Mouse (Mus musculus) adrenal gland, postnatal 14 days (tissue): ENCODE measurements around the gene Iqcf4. TPM values are rescaled to one million over a fixed set of nuclear protein-coding genes. Genes with fewer than 3 reads are reported as not detected.

Experiments used
- total RNA-seq: library from RNA; stranded (reverse); gene quantifications from 2 replicates; pipeline ENCODE4 v1.2.3, GENCODE M21; 2021

Iqcf4 gene
- total RNA-seq, 1 experiment from 2014 or later, result not detected

Other genes with a start within 250 kb of the Iqcf4 start
- 21.1 and 26.0 TPM in 2 replicates for gene Dusp7, start 202.4 kb downstream of the Iqcf4 start, total RNA-seq
- gene Rpl29, start 141.5 kb downstream of the Iqcf4 start, total RNA-seq, result 490 and 599 TPM in 2 replicates
- gene Acy1, start 132.7 kb downstream of the Iqcf4 start, total RNA-seq, result 14.2 and 20.2 TPM in 2 replicates
- gene Abhd14b, start 123.5 kb downstream of the Iqcf4 start, total RNA-seq, result 23.6 and 33.1 TPM in 2 replicates
- 17.1 and 18.4 TPM in 2 replicates for gene Abhd14a, start 123.3 kb downstream of the Iqcf4 start, total RNA-seq
- gene Pcbp4, start 117.7 kb downstream of the Iqcf4 start, total RNA-seq, result 24.3 and 32.2 TPM in 2 replicates
- 0.23 TPM in 1 of 2 replicates, not detected in the other for gene Gpr62, start 105.1 kb downstream of the Iqcf4 start, total RNA-seq
- 34.2 and 53.4 TPM in 2 replicates for gene Rrp9, start 95.0 kb downstream of the Iqcf4 start, total RNA-seq
- gene Parp3, start 94.0 kb downstream of the Iqcf4 start, total RNA-seq, result 24.0 and 26.5 TPM in 2 replicates
- not detected in 2 replicates for gene Iqcf1, start 71.0 kb downstream of the Iqcf4 start, total RNA-seq
- gene Iqcf5, start 56.4 kb downstream of the Iqcf4 start, total RNA-seq, result not detected in 2 replicates
- gene Iqcf3, start 9.4 kb downstream of the Iqcf4 start, total RNA-seq, result not detected in 2 replicates
- not detected in 2 replicates for gene Iqcf6, start 55.6 kb upstream of the Iqcf4 start, total RNA-seq
- not detected in 2 replicates for gene Grm2, start 85.1 kb upstream of the Iqcf4 start, total RNA-seq
- 92.3 and 93.9 TPM in 2 replicates for gene Tex264, start 114.9 kb upstream of the Iqcf4 start, total RNA-seq
- 25.5 and 26.0 TPM in 2 replicates for gene Rad54l2, start 218.2 kb upstream of the Iqcf4 start, total RNA-seq